Mouse (Mus musculus) intestine, embryonic 15.5 days (tissue): ENCODE data around the gene Gm49450. TPM values are rescaled to one million over a fixed set of nuclear protein-coding genes. Genes with fewer than 3 reads are reported as not detected.
A peak's percentile ranks its signal among the peaks of the same experiment; 100 is the strongest.

Source experiments
- ATAC-seq: fragments of 200-750 bp; cut with Nextera tagmentation; 2 replicates; pipeline ENCODE4 v1.8.0; 2017; ENCODE audit warnings: moderate TSS enrichment, moderate library complexity
- H3K27ac ChIP-seq: fragments of 300-500 bp; sonication (generic); 2 replicates; pipeline ENCODE4 v1.5.1; 2015; ENCODE audit warnings: mild to moderate bottlenecking, inconsistent platforms
- H3K27me3 ChIP-seq: fragments of 300-500 bp; sonication (generic); replicated peaks from 2 replicates; pipeline ENCODE4 v1.6.1; 2015; ENCODE audit warnings: inconsistent platforms
- H3K36me3 ChIP-seq: fragments of 300-500 bp; sonication (generic); 2 replicates; pipeline ENCODE4 v1.6.1; 2015; ENCODE audit warnings: inconsistent platforms
- H3K4me1 ChIP-seq: fragments of 300-500 bp; sonication (generic); replicated peaks from 2 replicates; pipeline ENCODE4 v1.6.1; 2015; ENCODE audit warnings: inconsistent platforms
- H3K4me2 ChIP-seq: fragments of 300-500 bp; sonication (generic); replicated peaks from 2 replicates; pipeline ENCODE4 v1.6.1; 2015; ENCODE audit warnings: mild to moderate bottlenecking, inconsistent platforms
- H3K4me3 ChIP-seq: fragments of 300-500 bp; sonication (generic); replicated peaks from 2 replicates; pipeline ENCODE4 v1.5.1; 2015; ENCODE audit warnings: inconsistent platforms
- H3K9ac ChIP-seq: fragments of 300-500 bp; sonication (generic); 2 replicates; pipeline ENCODE4 v1.6.1; 2015; ENCODE audit warnings: inconsistent platforms
- H3K9me3 ChIP-seq: fragments of 300-500 bp; sonication (generic); 2 replicates; pipeline ENCODE4 v1.6.1; 2016; ENCODE audit warnings: inconsistent platforms
- WGBS: fragments of 180-500 bp; shearing (Covaris S2); methylation state at CpG from one replicate; pipeline ENCODE4 v1.1.7; 2015; 5-methylcytosine and 5-hydroxymethylcytosine counted together
- polyA plus RNA-seq: library from polyadenylated mRNA; unstranded; fragments of >200 nt; fragmentation: Nextera tagmentation; extraction: Ambion mirVana; gene quantifications from 2 replicates; pipeline ENCODE4 v1.2.1, GENCODE M21; 2015

Gene Gm49450
- polyA plus RNA-seq: not detected in 2 replicates

DNA sequence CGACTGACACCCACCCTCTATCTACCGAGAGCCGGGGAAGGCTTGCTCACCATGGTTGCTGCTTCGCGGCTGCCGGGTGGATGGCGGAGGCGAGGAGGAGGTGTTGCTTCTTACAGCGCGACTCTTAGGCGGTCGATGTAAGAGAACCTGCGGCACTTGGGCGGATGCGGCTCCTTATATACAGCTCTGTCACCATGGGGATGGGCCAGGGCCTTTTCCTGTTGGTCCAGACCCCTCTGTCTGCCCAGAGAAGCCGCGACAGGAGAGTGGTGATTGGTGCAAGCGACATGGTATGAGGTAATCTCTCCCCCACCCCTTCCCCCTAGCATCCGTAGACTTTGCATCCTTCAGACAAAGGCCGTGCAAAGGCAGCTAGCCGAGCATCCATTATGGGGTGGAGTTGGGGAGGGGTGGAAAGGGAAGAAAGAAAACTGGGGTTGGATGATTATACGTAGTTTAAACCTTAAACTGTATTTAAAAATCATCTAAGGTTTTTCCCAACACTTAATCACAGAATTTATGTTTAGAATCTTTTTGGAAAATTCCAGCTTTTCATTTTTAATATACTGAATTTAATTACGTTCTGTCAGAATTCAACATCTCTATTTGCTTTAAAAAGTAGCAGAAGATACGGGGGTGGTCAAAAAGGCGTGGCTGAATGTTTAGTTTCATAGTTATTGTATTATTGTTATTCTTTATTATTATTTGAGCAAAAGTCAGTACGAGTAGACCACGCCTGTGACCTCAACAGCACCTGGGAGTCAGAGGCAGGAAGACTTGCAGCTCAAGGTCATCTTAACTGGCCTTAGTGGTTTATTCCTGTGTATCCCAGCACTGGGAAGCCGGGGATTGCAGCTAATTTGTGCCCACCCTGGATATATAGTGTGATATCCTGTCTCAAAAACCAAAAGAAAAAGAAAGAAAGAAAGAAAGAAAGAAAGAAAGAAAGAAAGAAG lies at the start of gene Gm49450, which contains the start of gene Tuba1a:
Gm49450 (minus strand) TSS at position 151 of the 956 bp plus-strand sequence.
Tuba1a (minus strand) TSS at position 303 of the 956 bp plus-strand sequence.
- Histone ChIP-seq H3K36me3 (0 out of 2 replicates have a peak, but pooled peaks cover 4% of the 10 kb centered on the region), H3K4me2 (peak within 1 kb of the TSS; percentile 62), H3K9ac (peak within 1 kb of the TSS; percentile 78), H3K4me1 (peaks cover 6% of the 10 kb centered on the region), H3K27ac (peak within 1 kb of the TSS; percentile 96), H3K9me3 (no peaks in the 10 kb centered on the region), H3K27me3 (no peaks in the 10 kb centered on the region), H3K4me3 (peak within 1 kb of the TSS; percentile 71)
- WGBS: 6% methylated on average over 28 of the region's 28 CpGs
- ATAC-seq: peak; percentile 95

GRCm38 (mm10) chr15:99001451-99001931 lies 48.1 kb upstream of the Gm49450 start:
- peak overlapping the region; percentile 23 for H3K4me3 ChIP-seq
- no peaks in the 10 kb centered on the region for H3K9me3 ChIP-seq
- H3K36me3 ChIP-seq: no peaks in the 10 kb centered on the region
- ATAC-seq: peak; percentile 41
- H3K4me1 ChIP-seq: peaks cover 19% of the 10 kb centered on the region
- peak overlapping the region; percentile 32 for H3K9ac ChIP-seq
- H3K27me3 ChIP-seq: no peaks in the 10 kb centered on the region
- peak overlapping the region; percentile 65 for H3K4me2 ChIP-seq
- H3K27ac ChIP-seq: no peak overlapping the region
- 14% methylated on average over 17 of the region's 17 CpGs for WGBS

- Histone ChIP-seq H3K27ac (no peak overlapping the region), H3K4me3 (no peak overlapping the region)
Measured at GRCm38 (mm10) chr15:99000535-99001283, 47.4 kb upstream of the Gm49450 start.

DNA sequence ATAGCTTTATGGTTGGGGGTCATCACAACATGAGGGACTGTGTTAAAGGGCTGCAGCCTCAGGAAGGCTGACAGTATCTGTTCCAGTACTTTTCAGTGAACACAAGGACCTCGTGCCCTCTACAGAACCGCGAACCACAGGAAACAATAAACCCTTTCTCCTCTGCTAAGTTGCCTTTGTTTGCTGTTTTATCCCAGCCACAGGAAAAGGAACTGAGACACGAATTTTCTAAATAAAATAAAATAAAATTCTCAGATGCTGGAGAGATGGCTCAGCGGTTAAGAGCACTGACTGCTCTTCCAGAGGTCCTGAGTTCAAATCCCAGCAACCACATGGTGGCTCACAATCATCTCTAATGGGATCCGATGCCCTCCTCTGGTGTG lies 45.4 kb upstream of the Gm49450 start:
- Histone ChIP-seq H3K27me3 (no peaks in the 10 kb centered on the region), H3K4me1 (peaks cover 19% of the 10 kb centered on the region), H3K27ac (no peak overlapping the region; the same call in 1 of the 2 replicates), H3K4me2 (no peak overlapping the region), H3K36me3 (no peaks in the 10 kb centered on the region), H3K4me3 (no peak overlapping the region), H3K9me3 (no peaks in the 10 kb centered on the region), H3K9ac (no peak overlapping the region)
- no peak for ATAC-seq
- 43% methylated on average over 6 of the region's 6 CpGs for WGBS

More at GRCm38 (mm10) chr15:99000535-99001283, 47.4 kb upstream of the Gm49450 start:
- WGBS: 41% methylated on average over 14 of the region's 14 CpGs
- Histone ChIP-seq H3K36me3 (no peaks in the 10 kb centered on the region), H3K4me2 (peak overlapping the region; percentile 65), H3K9me3 (no peaks in the 10 kb centered on the region), H3K27me3 (no peaks in the 10 kb centered on the region), H3K9ac (no peak overlapping the region), H3K4me1 (peaks cover 19% of the 10 kb centered on the region)
- ATAC-seq: no peak

DNA sequence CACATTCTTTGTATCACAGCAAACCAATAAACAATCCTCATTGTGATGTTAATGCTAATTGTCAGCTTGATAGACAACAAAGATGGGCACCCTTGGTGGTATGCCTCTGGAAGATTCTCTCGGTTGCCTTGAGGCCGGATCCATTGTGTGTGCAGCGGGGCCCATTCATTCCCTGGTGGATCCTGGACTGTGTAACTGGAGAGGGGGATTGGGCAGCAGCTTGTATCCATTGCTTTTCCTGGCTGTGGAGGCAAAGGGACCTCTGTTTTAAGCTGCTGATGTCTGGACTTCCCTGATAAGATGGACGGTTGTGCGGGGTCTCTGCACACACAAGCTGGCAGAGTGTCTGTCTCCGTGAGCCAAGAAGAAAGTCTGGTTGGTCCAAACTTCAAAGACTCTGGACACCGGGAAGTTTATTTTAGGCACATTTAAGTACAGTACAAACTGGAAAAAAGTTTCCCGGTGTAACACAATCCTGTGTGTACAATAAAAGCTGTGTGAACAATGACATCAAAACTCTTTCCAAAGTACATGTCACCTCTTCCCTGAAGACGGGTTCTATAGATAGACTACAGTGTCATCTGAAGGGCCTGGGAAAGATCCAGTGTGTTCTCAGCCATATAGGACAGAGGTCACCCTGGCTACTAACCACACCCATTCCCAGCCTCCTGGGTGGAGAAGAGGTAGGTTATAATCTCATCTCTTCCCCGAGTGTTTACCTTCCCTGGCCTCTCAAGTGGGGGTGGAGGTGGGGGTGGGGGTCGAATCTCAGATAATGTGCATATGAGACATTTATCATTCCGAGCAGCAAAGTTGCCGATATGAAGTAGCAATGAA lies 44.8 kb upstream of the Gm49450 start:
- Histone ChIP-seq H3K27me3 (no peaks in the 10 kb centered on the region), H3K9me3 (no peaks in the 10 kb centered on the region), H3K36me3 (no peaks in the 10 kb centered on the region), H3K4me1 (peaks cover 19% of the 10 kb centered on the region), H3K4me3 (no peak overlapping the region), H3K27ac (peak overlapping the region; percentile 40; the same call in 1 of the 2 replicates), H3K4me2 (no peak overlapping the region), H3K9ac (no peak overlapping the region)
- 36% methylated on average over 13 of the region's 13 CpGs for WGBS
- peak; percentile 72 for ATAC-seq

DNA sequence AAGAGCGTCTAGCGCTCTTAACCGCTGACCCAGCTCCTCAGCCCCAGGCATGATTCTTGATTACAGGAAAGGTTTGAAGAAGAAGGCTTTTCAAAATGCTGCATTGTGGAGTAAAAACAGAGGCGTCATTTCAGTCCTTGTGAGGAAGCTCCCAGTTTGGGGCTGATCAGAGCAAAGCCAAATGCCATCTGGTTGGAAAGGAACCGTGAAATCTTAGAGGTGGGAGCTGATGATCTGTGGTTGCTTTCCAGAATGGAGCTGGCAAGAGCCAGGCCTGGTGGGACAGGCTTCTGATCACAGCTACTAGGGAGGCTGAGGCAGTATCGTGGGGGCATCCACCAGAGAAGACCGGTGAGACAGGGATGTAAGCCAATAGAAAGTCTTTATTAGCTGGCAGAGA lies 43.5 kb upstream of the Gm49450 start:
- Histone ChIP-seq H3K27ac (no peak overlapping the region), H3K4me3 (no peak overlapping the region), H3K4me1 (peaks cover 22% of the 10 kb centered on the region), H3K36me3 (no peaks in the 10 kb centered on the region), H3K9me3 (no peaks in the 10 kb centered on the region), H3K9ac (no peak overlapping the region), H3K27me3 (no peaks in the 10 kb centered on the region), H3K4me2 (no peak overlapping the region)
- no peak for ATAC-seq
- 83% methylated on average over 7 of the region's 7 CpGs for WGBS

DNA sequence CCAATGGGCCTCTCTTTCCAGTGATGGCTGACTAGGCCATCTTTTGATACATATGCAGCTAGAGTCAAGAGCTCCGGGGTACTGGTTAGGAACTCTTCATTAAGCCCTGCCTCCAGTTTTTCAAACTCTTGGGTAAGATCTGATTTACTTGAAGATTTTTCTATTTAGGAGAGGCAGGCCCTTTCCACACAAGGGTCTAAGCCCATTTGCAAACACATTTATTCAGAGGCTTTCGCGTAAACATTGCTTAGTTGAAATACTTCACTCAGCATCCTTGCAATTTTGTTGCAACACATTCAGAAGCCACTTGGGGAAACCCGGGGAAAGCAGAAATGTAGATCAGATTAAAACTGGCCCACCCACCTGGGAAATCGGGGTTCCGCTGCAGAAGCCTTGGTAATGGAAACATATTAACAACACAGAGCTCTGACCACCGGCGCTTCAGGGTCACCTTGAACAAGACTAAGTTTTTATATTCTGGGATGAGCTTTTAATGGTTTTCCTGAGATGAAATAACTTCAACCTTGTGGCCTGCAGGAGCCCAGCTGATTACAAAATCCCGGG lies 41.7 kb upstream of the Gm49450 start:
- WGBS: 86% methylated on average over 9 of the region's 9 CpGs
- no peak for ATAC-seq
- Histone ChIP-seq H3K4me2 (no peak overlapping the region), H3K4me1 (peaks cover 20% of the 10 kb centered on the region), H3K9ac (no peak overlapping the region), H3K9me3 (no peaks in the 10 kb centered on the region), H3K27me3 (no peaks in the 10 kb centered on the region), H3K36me3 (no peaks in the 10 kb centered on the region), H3K27ac (no peak overlapping the region), H3K4me3 (no peak overlapping the region)

DNA sequence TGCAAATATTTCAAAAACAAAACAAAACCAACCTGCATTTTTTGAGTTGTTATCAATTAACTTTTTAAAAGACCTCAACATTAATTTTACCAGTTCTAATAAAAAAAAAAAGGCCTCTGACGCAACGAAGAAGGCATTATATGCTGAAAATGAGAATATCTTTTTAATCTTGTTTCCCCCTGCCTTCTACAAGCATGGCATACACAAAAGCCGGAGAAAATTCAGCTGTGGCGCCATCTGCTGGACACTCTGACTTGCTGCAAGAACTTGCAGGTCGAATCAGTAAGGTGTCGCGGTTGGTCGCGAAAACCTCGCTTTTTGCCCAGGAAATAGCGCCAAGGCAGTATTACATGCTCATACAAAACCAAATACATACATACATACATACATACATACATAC lies 40.5 kb upstream of the Gm49450 start:
- H3K4me1 ChIP-seq: peaks cover 20% of the 10 kb centered on the region
- WGBS: 3% methylated on average over 11 of the region's 11 CpGs
- no peaks in the 10 kb centered on the region for H3K9me3 ChIP-seq
- H3K4me2 ChIP-seq: peak overlapping the region; percentile 61; the same call in 1 of the 2 replicates
- H3K36me3 ChIP-seq: no peaks in the 10 kb centered on the region
- ATAC-seq: no peak
- no peak overlapping the region for H3K9ac ChIP-seq
- H3K4me3 ChIP-seq: no peak overlapping the region
- H3K27ac ChIP-seq: no peak overlapping the region
- H3K27me3 ChIP-seq: no peaks in the 10 kb centered on the region

DNA sequence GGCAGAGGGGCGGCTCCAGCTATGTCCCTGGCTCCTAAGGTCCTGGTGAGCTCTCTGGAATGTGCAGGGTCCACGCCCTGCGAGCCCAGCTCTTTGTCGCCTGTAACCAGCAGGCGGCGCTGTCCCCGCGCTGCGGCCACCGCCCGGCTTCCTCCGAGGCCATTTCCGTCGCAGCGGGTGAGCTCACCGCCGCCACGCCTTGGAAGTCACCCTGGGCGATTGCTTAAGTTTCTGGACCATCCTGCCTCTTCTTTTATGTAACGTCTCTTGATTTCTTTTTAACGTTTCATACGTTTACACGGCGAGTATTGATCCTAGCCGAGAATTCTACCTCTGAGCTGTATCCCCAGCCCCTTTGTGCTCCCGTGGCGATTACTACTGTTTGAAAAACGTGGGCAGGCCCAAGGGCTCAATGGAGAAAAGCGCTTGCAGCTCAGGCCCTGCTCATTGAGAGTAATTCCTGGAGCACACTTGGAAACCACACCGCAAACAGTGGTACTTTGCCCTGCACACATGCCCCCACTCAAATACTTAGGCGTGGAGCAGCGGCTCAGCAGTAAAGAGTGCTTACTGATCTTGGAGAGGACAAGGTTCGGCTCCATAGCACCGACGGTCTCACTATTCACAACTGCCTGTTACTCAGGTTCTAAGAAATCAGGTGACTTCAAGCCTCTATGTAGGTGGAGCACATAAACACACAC lies 39.9 kb upstream of the Gm49450 start:
- ATAC-seq: peak; percentile 95
- no peaks in the 10 kb centered on the region for H3K36me3 ChIP-seq
- H3K9ac ChIP-seq: peak overlapping the region; percentile 41
- H3K4me3 ChIP-seq: peak overlapping the region; percentile 37
- H3K4me2 ChIP-seq: peak overlapping the region; percentile 61
- peak overlapping the region; percentile 83 for H3K27ac ChIP-seq
- WGBS: 5% methylated on average over 35 of the region's 35 CpGs
- H3K9me3 ChIP-seq: no peaks in the 10 kb centered on the region
- no peaks in the 10 kb centered on the region for H3K27me3 ChIP-seq
- H3K4me1 ChIP-seq: peaks cover 16% of the 10 kb centered on the region

DNA sequence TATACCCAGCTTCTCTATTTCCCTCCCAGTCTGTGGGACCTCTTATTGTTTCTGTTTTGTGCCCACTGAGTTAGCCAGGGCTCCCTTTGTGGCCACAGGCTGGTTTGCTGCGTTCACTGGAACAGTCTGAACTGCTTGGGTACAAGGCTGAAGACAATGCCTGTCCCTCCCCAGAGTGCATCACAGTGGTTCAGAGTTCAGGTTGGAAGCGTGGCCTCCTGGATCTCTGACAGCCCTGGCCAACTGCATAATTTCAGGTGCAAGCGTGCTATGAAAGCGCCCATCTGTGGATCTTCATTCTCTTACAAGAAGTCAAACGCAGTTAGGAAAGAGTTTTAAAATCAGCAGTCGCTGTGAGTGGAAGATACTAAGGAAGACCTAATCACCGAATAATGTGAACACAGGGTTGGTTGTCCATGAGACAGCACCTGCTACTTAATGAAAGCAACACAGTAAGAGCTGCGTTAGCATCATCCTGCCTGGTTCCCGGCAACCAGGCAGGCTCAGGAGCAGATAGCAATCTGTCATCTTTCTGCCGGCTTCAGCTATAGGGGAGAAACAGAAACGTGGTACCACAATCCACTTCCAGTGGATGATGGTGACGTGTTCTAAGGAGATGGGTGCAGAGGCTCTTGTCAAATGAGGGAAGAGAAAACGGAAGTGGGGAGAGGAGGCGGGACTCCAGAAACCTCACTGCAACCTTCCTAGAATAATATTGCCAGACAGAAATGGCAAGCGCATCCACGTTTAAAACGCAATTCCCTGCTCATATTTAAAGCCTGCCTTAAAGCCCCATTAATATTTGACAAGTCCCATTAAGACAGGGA lies 38.9 kb upstream of the Gm49450 start:
- ATAC-seq: peak; percentile 56
- peak overlapping the region; percentile 37 for H3K4me3 ChIP-seq
- H3K9me3 ChIP-seq: no peaks in the 10 kb centered on the region
- 32% methylated on average over 17 of the region's 17 CpGs for WGBS
- H3K4me1 ChIP-seq: peaks cover 16% of the 10 kb centered on the region
- no peaks in the 10 kb centered on the region for H3K27me3 ChIP-seq
- no peaks in the 10 kb centered on the region for H3K36me3 ChIP-seq
- peak overlapping the region; percentile 39 for H3K9ac ChIP-seq
- H3K27ac ChIP-seq: peak overlapping the region; percentile 83; the same call in 1 of the 2 replicates
- peak overlapping the region; percentile 61 for H3K4me2 ChIP-seq
